Comparison of ENCODE assay signal across 9 mouse cellular contexts in genomic region chr2:59400901-59401378, GRCm38 (mm10).
A peak's percentile ranks its signal among the peaks of the same experiment; 100 is the strongest.
DNase-seq lines count a peak whose midpoint lies in the region; ATAC-seq lines count a peak whose summit lies in the region.
"Had no signal": no experiment of that assay in that cellular context is flagged by ENCODE, and none has a peak within 500 bp of the region (broad histone marks: within the 10 kb centered on the region; RNA-seq: fewer than 3 reads in every experiment).

No protein-coding gene starts in this region.

- WGBS in liver, embryonic 12.5 days (ENCODE audit: insufficient replicate concordance): 32% methylated on average over 2 of the region's 2 CpGs
- 42% methylated on average over 2 of the region's 2 CpGs for WGBS in liver, embryonic 11.5 days
- 65% methylated on average over 2 of the region's 2 CpGs for WGBS in intestine, embryonic 15.5 days
- 67% methylated on average over 2 of the region's 2 CpGs for whole genome bisulfite sequencing in forebrain, embryonic 11.5 days

- no peaks in the 10 kb centered on the region for H3K36me3 ChIP-seq in liver, embryonic 12.5 days
- H3K36me3 ChIP-seq in liver, embryonic 11.5 days (ENCODE audit: control insufficient read depth, insufficient read depth, low read length): no peaks in the 10 kb centered on the region
- no peaks in the 10 kb centered on the region for H3K36me3 ChIP-seq in intestine, embryonic 15.5 days
- no peaks in the 10 kb centered on the region for H3K36me3 ChIP-seq in forebrain, embryonic 11.5 days (ENCODE audit: control insufficient read depth, insufficient read depth, low read length)

- 0 out of 2 replicates have a peak, but pooled peaks have one; percentile 21 for ATAC-seq in liver, embryonic 12.5 days
- no peak; the same call in 1 of the 2 replicates for ATAC-seq in liver, embryonic 11.5 days (replicated peaks; ENCODE audit: low FRiP score)
- ATAC-seq in intestine, embryonic 15.5 days: peak; percentile 25; the same call in 1 of the 2 replicates
- 0 out of 2 replicates have a peak, but pooled peaks have one; percentile 41 for ATAC-seq in monocyte, adult 5-6 weeks (replicated peaks; ENCODE audit: insufficient number of reproducible peaks, low FRiP score, low TSS enrichment, poor library complexity, severe bottlenecking)
- ATAC-seq in erythroid progenitor cell, adult 5-6 weeks (replicated peaks; ENCODE audit: low FRiP score, poor library complexity, severe bottlenecking): no peak
- no peak; the same call in 1 of the 2 replicates for ATAC-seq in forebrain, embryonic 11.5 days (replicated peaks; ENCODE audit: low FRiP score)

- H3K9me3 ChIP-seq in liver, embryonic 12.5 days (replicated peaks): no peaks in the 10 kb centered on the region
- no peaks in the 10 kb centered on the region for H3K9me3 ChIP-seq in liver, embryonic 11.5 days (ENCODE audit: control insufficient read depth, low read length)
- no peaks in the 10 kb centered on the region for H3K9me3 ChIP-seq in intestine, embryonic 15.5 days
- H3K9me3 ChIP-seq in forebrain, embryonic 11.5 days (ENCODE audit: control insufficient read depth, low read length): no peaks in the 10 kb centered on the region

- H3K9ac ChIP-seq in liver, embryonic 12.5 days: no peak overlapping the region
- H3K9ac ChIP-seq in liver, embryonic 11.5 days (ENCODE audit: low read depth, low read length): no peak overlapping the region
- no peak overlapping the region for H3K9ac ChIP-seq in intestine, embryonic 15.5 days
- H3K9ac ChIP-seq in forebrain, embryonic 11.5 days (ENCODE audit: low read length): no peak overlapping the region
- H3K9ac ChIP-seq: liver, embryonic 14.5 days had no signal

- 0 out of 2 replicates have a peak, but pooled peaks cover 4% of the 10 kb centered on the region for H3K4me1 ChIP-seq in liver, embryonic 12.5 days
- no peaks in the 10 kb centered on the region for H3K4me1 ChIP-seq in liver, embryonic 11.5 days (replicated peaks; ENCODE audit: control insufficient read depth, insufficient read depth, low read length)
- no peaks in the 10 kb centered on the region for H3K4me1 ChIP-seq in intestine, embryonic 15.5 days (replicated peaks)
- no peaks in the 10 kb centered on the region for H3K4me1 ChIP-seq in forebrain, embryonic 11.5 days (replicated peaks; ENCODE audit: control insufficient read depth, insufficient read depth, low read length)

- H3K27ac ChIP-seq in liver, embryonic 12.5 days: no peak overlapping the region
- no peak overlapping the region for H3K27ac ChIP-seq in liver, embryonic 11.5 days (ENCODE audit: low read depth, low read length)
- H3K27ac ChIP-seq in intestine, embryonic 15.5 days: no peak overlapping the region
- H3K27ac ChIP-seq in forebrain, embryonic 11.5 days (ENCODE audit: low read depth, low read length): no peak overlapping the region
- H3K27ac ChIP-seq: liver, embryonic 14.5 days had no signal

- H3K4me2 ChIP-seq in liver, embryonic 12.5 days: no peak overlapping the region
- H3K4me2 ChIP-seq in liver, embryonic 11.5 days: no peak overlapping the region
- H3K4me2 ChIP-seq in intestine, embryonic 15.5 days (replicated peaks): no peak overlapping the region
- no peak overlapping the region for H3K4me2 ChIP-seq in forebrain, embryonic 11.5 days (ENCODE audit: low read depth, low read length, severe bottlenecking)

- H3K27me3 ChIP-seq in liver, embryonic 12.5 days (replicated peaks): no peaks in the 10 kb centered on the region
- no peaks in the 10 kb centered on the region for H3K27me3 ChIP-seq in liver, embryonic 11.5 days (replicated peaks; ENCODE audit: control insufficient read depth, insufficient read depth, low read length)
- H3K27me3 ChIP-seq in intestine, embryonic 15.5 days (replicated peaks): no peaks in the 10 kb centered on the region
- no peaks in the 10 kb centered on the region for H3K27me3 ChIP-seq in forebrain, embryonic 11.5 days (ENCODE audit: control insufficient read depth, insufficient read depth, low read length)

- H3K4me3 ChIP-seq in liver, embryonic 12.5 days: no peak overlapping the region
- H3K4me3 ChIP-seq in liver, embryonic 11.5 days (ENCODE audit: low read depth, low read length): no peak overlapping the region
- no peak overlapping the region for H3K4me3 ChIP-seq in intestine, embryonic 15.5 days (replicated peaks)
- no peak overlapping the region for H3K4me3 ChIP-seq in forebrain, embryonic 11.5 days (ENCODE audit: low read depth, low read length)

- peak; percentile 18 to 57 for DNase-seq in adrenal gland, adult (ENCODE audit: inconsistent age in 2 of 2, low spot score in 1 of 2)
- no peak for DNase-seq in adrenal gland, postnatal 4 days (ENCODE audit: low spot score in 2 of 2)
- no peak for DNase-seq in liver, embryonic 11.5 days (ENCODE audit: low spot score)
- no peak for DNase-seq in forebrain, embryonic 11.5 days (ENCODE audit: low spot score)

Comparison
In these comparisons a context has a peak if more than half of its experiments do, and no peak if none do; other contexts are left out.
1. DNase-seq: peak in adrenal gland, adult (2 of 2); none in adrenal gland, postnatal 4 days (0 of 2), liver, embryonic 11.5 days (single experiment) and forebrain, embryonic 11.5 days (single experiment).
2. ATAC-seq: peak in liver, embryonic 12.5 days (single experiment), intestine, embryonic 15.5 days (single experiment) and monocyte, adult 5-6 weeks (single experiment); none in liver, embryonic 11.5 days (single experiment), erythroid progenitor cell, adult 5-6 weeks (single experiment) and forebrain, embryonic 11.5 days (single experiment).